Mouse (Mus musculus) embryonic facial prominence, embryonic 14.5 days (tissue): ENCODE data around the gene Ccdc174. TPM values are rescaled to one million over a fixed set of nuclear protein-coding genes. Genes with fewer than 3 reads are reported as not detected.

ENCODE experiments used
- ATAC-seq: fragments of 200-750 bp; cut with Nextera tagmentation; 2 replicates; pipeline ENCODE4 v1.8.0; 2017; ENCODE audit warnings: low read depth, moderate number of reproducible peaks, moderate TSS enrichment
- DNase-seq: peaks from one replicate; pipeline ENCODE4 v3.0.0-alpha.2; 2015; ENCODE audit warnings: low spot score
- H3K27ac ChIP-seq: fragments of 300-500 bp; sonication (generic); replicated peaks from 2 replicates; pipeline ENCODE4 v1.5.1; 2014; ENCODE audit warnings: low read depth, mild to moderate bottlenecking, low read length, moderate library complexity
- H3K27me3 ChIP-seq: fragments of 300-500 bp; sonication (generic); replicated peaks from 2 replicates; pipeline ENCODE4 v1.6.1; 2014; ENCODE audit warnings: low read length; ENCODE audit not compliant: control insufficient read depth, insufficient read depth
- H3K36me3 ChIP-seq: fragments of 300-500 bp; sonication (generic); 2 replicates; pipeline ENCODE4 v1.6.1; 2014; ENCODE audit warnings: low read length, mixed read lengths; ENCODE audit not compliant: control insufficient read depth, insufficient read depth
- H3K4me1 ChIP-seq: fragments of 300-500 bp; sonication (generic); 2 replicates; pipeline ENCODE4 v1.6.1; 2014; ENCODE audit warnings: antibody characterized with exemption, low read length; ENCODE audit not compliant: control insufficient read depth, insufficient read depth
- H3K4me2 ChIP-seq: fragments of 300-500 bp; sonication (generic); 2 replicates; pipeline ENCODE4 v1.6.1; 2014; ENCODE audit warnings: low read depth, mild to moderate bottlenecking, low read length, moderate library complexity, mixed read lengths
- H3K4me3 ChIP-seq: fragments of 300-500 bp; sonication (generic); 2 replicates; pipeline ENCODE4 v1.5.1; 2014; ENCODE audit warnings: low read depth, mild to moderate bottlenecking, low read length
- H3K9ac ChIP-seq: fragments of 300-500 bp; sonication (generic); 2 replicates; pipeline ENCODE4 v1.6.1; 2014; ENCODE audit warnings: low read depth, mild to moderate bottlenecking, low read length, moderate library complexity, mixed read lengths
- H3K9me3 ChIP-seq: fragments of 300-500 bp; sonication (generic); 2 replicates; pipeline ENCODE4 v1.6.1; 2016; ENCODE audit warnings: low read length; ENCODE audit not compliant: control insufficient read depth
- WGBS: fragments of 180-500 bp; shearing (Covaris S2); extraction: QIAGEN DNeasy Blood & Tissue Kit; methylation state at CpG from one replicate; pipeline ENCODE4 v1.1.7; 2014; 5-methylcytosine and 5-hydroxymethylcytosine counted together
- polyA plus RNA-seq: library from polyadenylated mRNA; unstranded; fragments of >200 nt; fragmentation: Nextera tagmentation; extraction: Ambion mirVana; gene quantifications from 2 replicates; pipeline ENCODE4 v1.2.1, GENCODE M21; 2014

Ccdc174 gene
- polyA plus RNA-seq, 1 experiment from 2014 or later: 27.0 TPM

- no peak for ATAC-seq
- no peak overlapping the region for H3K9ac ChIP-seq
Observed at GRCm38 (mm10) chr6:91862848-91863247, 15.0 kb upstream of the Ccdc174 start.

GRCm38 (mm10) chr6:91864595-91864994 is 13.3 kb upstream of the Ccdc174 start:
- Histone ChIP-seq H3K4me1 (no peaks in the 10 kb centered on the region), H3K9me3 (0 out of 2 replicates have a peak, but pooled peaks cover 7% of the 10 kb centered on the region), H3K4me2 (no peak overlapping the region), H3K27me3 (no peaks in the 10 kb centered on the region), H3K9ac (no peak overlapping the region), H3K27ac (no peak overlapping the region), H3K4me3 (no peak overlapping the region), H3K36me3 (no peaks in the 10 kb centered on the region)
- DNase-seq: no peak
- no peak for ATAC-seq
- 70% methylated on average over 5 of the region's 5 CpGs for WGBS

More at GRCm38 (mm10) chr6:91862848-91863247, 15.0 kb upstream of the Ccdc174 start:
- no peak overlapping the region for H3K4me2 ChIP-seq
- 0 out of 2 replicates have a peak, but pooled peaks cover 7% of the 10 kb centered on the region for H3K9me3 ChIP-seq
- no peaks in the 10 kb centered on the region for H3K36me3 ChIP-seq
- H3K4me3 ChIP-seq: no peak overlapping the region
- no peaks in the 10 kb centered on the region for H3K27me3 ChIP-seq
- no peak overlapping the region for H3K27ac ChIP-seq
- no peaks in the 10 kb centered on the region for H3K4me1 ChIP-seq
- no peak for DNase-seq

GRCm38 (mm10) chr6:91865601-91866000 is 12.3 kb upstream of the Ccdc174 start:
- H3K4me1 ChIP-seq: no peaks in the 10 kb centered on the region
- no peak overlapping the region for H3K4me3 ChIP-seq
- no peak overlapping the region for H3K27ac ChIP-seq
- no peak for DNase-seq
- WGBS: 88% methylated on average over 11 of the region's 11 CpGs
- H3K9me3 ChIP-seq: 0 out of 2 replicates have a peak, but pooled peaks cover 6% of the 10 kb centered on the region
- H3K27me3 ChIP-seq: no peaks in the 10 kb centered on the region
- no peak for ATAC-seq
- no peak overlapping the region for H3K4me2 ChIP-seq
- no peaks in the 10 kb centered on the region for H3K36me3 ChIP-seq
- H3K9ac ChIP-seq: no peak overlapping the region

GRCm38 (mm10) chr6:91868091-91868490 is 9.8 kb upstream of the Ccdc174 start:
- Histone ChIP-seq H3K9ac (no peak overlapping the region), H3K4me3 (no peak overlapping the region), H3K9me3 (no peaks in the 10 kb centered on the region), H3K36me3 (no peaks in the 10 kb centered on the region), H3K27ac (no peak overlapping the region), H3K4me1 (no peaks in the 10 kb centered on the region), H3K4me2 (no peak overlapping the region), H3K27me3 (no peaks in the 10 kb centered on the region)
- ATAC-seq (no peak), DNase-seq (no peak)
- WGBS: 84% methylated on average over 5 of the region's 5 CpGs

- WGBS: 62% methylated on average over 2 of the region's 2 CpGs
- no peak for ATAC-seq
Observed at GRCm38 (mm10) chr6:91872781-91873180, 5.1 kb upstream of the Ccdc174 start.

GRCm38 (mm10) chr6:91883859-91884258 is 6.0 kb downstream of the Ccdc174 start:
- WGBS: 89% methylated on average over 2 of the region's 2 CpGs
- DNase-seq (no peak), ATAC-seq (no peak)
- Histone ChIP-seq H3K4me3 (no peak overlapping the region), H3K36me3 (peaks cover 77% of the 10 kb centered on the region), H3K4me1 (peaks cover 2% of the 10 kb centered on the region), H3K9me3 (no peaks in the 10 kb centered on the region), H3K27me3 (no peaks in the 10 kb centered on the region), H3K9ac (no peak overlapping the region), H3K27ac (no peak overlapping the region), H3K4me2 (no peak overlapping the region)

More at GRCm38 (mm10) chr6:91872781-91873180, 5.1 kb upstream of the Ccdc174 start:
- Histone ChIP-seq H3K27ac (no peak overlapping the region), H3K9ac (no peak overlapping the region), H3K9me3 (no peaks in the 10 kb centered on the region), H3K4me1 (no peaks in the 10 kb centered on the region), H3K36me3 (no peaks in the 10 kb centered on the region), H3K4me2 (no peak overlapping the region), H3K4me3 (no peak overlapping the region), H3K27me3 (no peaks in the 10 kb centered on the region)
- DNase-seq: no peak

GRCm38 (mm10) chr6:91889255-91889906 is 11.5 kb downstream of the Ccdc174 start:
- DNase-seq (no peak), ATAC-seq (no peak)

GRCm38 (mm10) chr6:91890615-91891014 is 12.8 kb downstream of the Ccdc174 start:
- H3K9me3 ChIP-seq: no peaks in the 10 kb centered on the region
- no peaks in the 10 kb centered on the region for H3K4me1 ChIP-seq
- H3K36me3 ChIP-seq: peaks cover 88% of the 10 kb centered on the region
- no peaks in the 10 kb centered on the region for H3K27me3 ChIP-seq
- H3K4me3 ChIP-seq: no peak overlapping the region
- DNase-seq (no peak), ATAC-seq (no peak)
- no peak overlapping the region for H3K4me2 ChIP-seq
- 88% methylated on average over 5 of the region's 5 CpGs for WGBS
- no peak overlapping the region for H3K9ac ChIP-seq
- H3K27ac ChIP-seq: no peak overlapping the region

More at GRCm38 (mm10) chr6:91889255-91889906, 11.5 kb downstream of the Ccdc174 start:
- Histone ChIP-seq H3K27me3 (no peaks in the 10 kb centered on the region), H3K9me3 (no peaks in the 10 kb centered on the region), H3K27ac (no peak overlapping the region), H3K4me3 (no peak overlapping the region), H3K4me1 (no peaks in the 10 kb centered on the region), H3K4me2 (no peak overlapping the region), H3K9ac (no peak overlapping the region), H3K36me3 (peaks cover 88% of the 10 kb centered on the region)
- WGBS: 80% methylated on average over 3 of the region's 3 CpGs

GRCm38 (mm10) chr6:91891776-91892175 is 13.9 kb downstream of the Ccdc174 start:
- no peak for ATAC-seq
- no peaks in the 10 kb centered on the region for H3K4me1 ChIP-seq
- H3K36me3 ChIP-seq: peaks cover 88% of the 10 kb centered on the region
- no peaks in the 10 kb centered on the region for H3K9me3 ChIP-seq
- 97% methylated on average over 2 of the region's 2 CpGs for WGBS
- H3K9ac ChIP-seq: no peak overlapping the region
- H3K4me3 ChIP-seq: no peak overlapping the region
- DNase-seq: no peak
- no peak overlapping the region for H3K4me2 ChIP-seq
- H3K27ac ChIP-seq: no peak overlapping the region
- no peaks in the 10 kb centered on the region for H3K27me3 ChIP-seq
